Mouse (Mus musculus): ENCODE measurements around the gene Slco1a6. TPM values are rescaled to one million over a fixed set of nuclear protein-coding genes. Genes with fewer than 3 reads are reported as not detected.
"Not testable (repeated sequence)": the region's sequence is repeated elsewhere in the genome, so short reads cannot be mapped to it uniquely, and the experiment has no call there.

Slco1a6 gene
- polyA plus RNA-seq (2012; fragmentation: generic; extraction: Trizol): not detected
- long read RNA-seq, experiment 1: 0 reads
- long read RNA-seq, experiment 2: 0 reads

- Histone ChIP-seq H3K27me3 (ENCODE audit: control insufficient read depth, insufficient read depth, insufficient read length) (no peaks in the 10 kb centered on the region), H3K79me2 (ENCODE audit: control insufficient read depth, insufficient read depth) (no peaks in the 10 kb centered on the region), H3K36me3 (ENCODE audit: control insufficient read depth, insufficient read depth) (no peaks in the 10 kb centered on the region), H3K79me3 (ENCODE audit: low read depth) (no peaks in the 10 kb centered on the region), H3K4me3 (ENCODE audit: insufficient read depth, poor library complexity, severe bottlenecking) (no peak within 1 kb of the TSS), H3ac (ENCODE audit: control insufficient read depth, insufficient read length, low read depth) (no peak within 1 kb of the TSS)
- no peak for TF ChIP-seq MYOG (IDR thresholded peaks at IDR 0.05; ENCODE audit: control insufficient read depth, extremely low read depth, insufficient read length)
- TF ChIP-seq FOSL1 (IDR thresholded peaks at IDR 0.05; ENCODE audit: insufficient read depth, low read length, poor library complexity, severe bottlenecking): no peak
- no peak for TF ChIP-seq USF1 (IDR thresholded peaks at IDR 0.05; ENCODE audit: low read depth)
- TF ChIP-seq MAX (IDR thresholded peaks at IDR 0.05): no peak
- TF ChIP-seq CTCF (IDR thresholded peaks at IDR 0.05; ENCODE audit: control insufficient read depth, insufficient read depth, insufficient read length): no peak
- TF ChIP-seq CEBPB (IDR thresholded peaks at IDR 0.05; ENCODE audit: low read depth): no peak
- TF ChIP-seq MYOD1 (IDR thresholded peaks at IDR 0.05; ENCODE audit: control insufficient read depth, insufficient read length, low read depth): no peak
These were observed at the start of gene Slco1a6 for GRCm38 (mm10) chr6:142208421-142208820. Gene Slco1a6 (minus strand): TSS chr6:142208521.

GRCm38 (mm10) chr6:142250738-142251307, 42.5 kb upstream of the Slco1a6 start:
- not testable (repeated sequence) for H3K4me3 ChIP-seq (ENCODE audit: insufficient read depth, poor library complexity, severe bottlenecking); H3ac ChIP-seq (ENCODE audit: control insufficient read depth, insufficient read length, low read depth); H3K79me3 ChIP-seq (ENCODE audit: low read depth); H3K27me3 ChIP-seq (ENCODE audit: control insufficient read depth, insufficient read depth, insufficient read length); H3K36me3 ChIP-seq (ENCODE audit: control insufficient read depth, insufficient read depth); H3K79me2 ChIP-seq (ENCODE audit: control insufficient read depth, insufficient read depth)

- H3K36me3 ChIP-seq (ENCODE audit: control insufficient read depth, insufficient read depth): no peaks in the 10 kb centered on the region
- no peak overlapping the region for H3ac ChIP-seq (ENCODE audit: control insufficient read depth, insufficient read length, low read depth)
- TF ChIP-seq MAX (IDR thresholded peaks at IDR 0.05) (no peak), CEBPB (IDR thresholded peaks at IDR 0.05; ENCODE audit: low read depth) (no peak), USF1 (IDR thresholded peaks at IDR 0.05; ENCODE audit: low read depth) (no peak)
- no peaks in the 10 kb centered on the region for H3K79me3 ChIP-seq (ENCODE audit: low read depth)
- H3K4me3 ChIP-seq (ENCODE audit: insufficient read depth, poor library complexity, severe bottlenecking): no peak overlapping the region
- no peaks in the 10 kb centered on the region for H3K27me3 ChIP-seq (ENCODE audit: control insufficient read depth, insufficient read depth, insufficient read length)
- no peaks in the 10 kb centered on the region for H3K79me2 ChIP-seq (ENCODE audit: control insufficient read depth, insufficient read depth)
These were observed 36.7 kb upstream of the Slco1a6 start for GRCm38 (mm10) chr6:142245065-142245464.

- no peak overlapping the region for H3ac ChIP-seq (ENCODE audit: control insufficient read depth, insufficient read length, low read depth)
- no peaks in the 10 kb centered on the region for H3K79me3 ChIP-seq (ENCODE audit: low read depth)
- TF ChIP-seq MYOD1 (IDR thresholded peaks at IDR 0.05; ENCODE audit: control insufficient read depth, insufficient read length, low read depth) (no peak), MYOG (IDR thresholded peaks at IDR 0.05; ENCODE audit: control insufficient read depth, extremely low read depth, insufficient read length) (no peak), USF1 (IDR thresholded peaks at IDR 0.05; ENCODE audit: low read depth) (no peak), FOSL1 (IDR thresholded peaks at IDR 0.05; ENCODE audit: insufficient read depth, low read length, poor library complexity, severe bottlenecking) (no peak), CTCF (IDR thresholded peaks at IDR 0.05; ENCODE audit: control insufficient read depth, insufficient read depth, insufficient read length) (no peak), MAX (IDR thresholded peaks at IDR 0.05) (no peak), CEBPB (IDR thresholded peaks at IDR 0.05; ENCODE audit: low read depth) (no peak)
- H3K36me3 ChIP-seq (ENCODE audit: control insufficient read depth, insufficient read depth): no peaks in the 10 kb centered on the region
- H3K27me3 ChIP-seq (ENCODE audit: control insufficient read depth, insufficient read depth, insufficient read length): no peaks in the 10 kb centered on the region
- no peaks in the 10 kb centered on the region for H3K79me2 ChIP-seq (ENCODE audit: control insufficient read depth, insufficient read depth)
- no peak overlapping the region for H3K4me3 ChIP-seq (ENCODE audit: insufficient read depth, poor library complexity, severe bottlenecking)
These were observed 31.1 kb upstream of the Slco1a6 start for GRCm38 (mm10) chr6:142239468-142239867.

GRCm38 (mm10) chr6:142220138-142220537, 11.8 kb upstream of the Slco1a6 start:
- Histone ChIP-seq H3ac (ENCODE audit: control insufficient read depth, insufficient read length, low read depth) (no peak overlapping the region), H3K27me3 (ENCODE audit: control insufficient read depth, insufficient read depth, insufficient read length) (no peaks in the 10 kb centered on the region), H3K4me3 (ENCODE audit: insufficient read depth, poor library complexity, severe bottlenecking) (no peak overlapping the region), H3K79me2 (ENCODE audit: control insufficient read depth, insufficient read depth) (no peaks in the 10 kb centered on the region), H3K79me3 (ENCODE audit: low read depth) (no peaks in the 10 kb centered on the region), H3K36me3 (ENCODE audit: control insufficient read depth, insufficient read depth) (no peaks in the 10 kb centered on the region)
- no peak for TF ChIP-seq USF1 (IDR thresholded peaks at IDR 0.05; ENCODE audit: low read depth)
- no peak for TF ChIP-seq MAX (IDR thresholded peaks at IDR 0.05)
- no peak for TF ChIP-seq MYOG (IDR thresholded peaks at IDR 0.05; ENCODE audit: control insufficient read depth, extremely low read depth, insufficient read length)
- TF ChIP-seq MYOD1 (IDR thresholded peaks at IDR 0.05; ENCODE audit: control insufficient read depth, insufficient read length, low read depth): no peak
- TF ChIP-seq FOSL1 (IDR thresholded peaks at IDR 0.05; ENCODE audit: insufficient read depth, low read length, poor library complexity, severe bottlenecking): no peak
- TF ChIP-seq CTCF (IDR thresholded peaks at IDR 0.05; ENCODE audit: control insufficient read depth, insufficient read depth, insufficient read length): no peak
- no peak for TF ChIP-seq CEBPB (IDR thresholded peaks at IDR 0.05; ENCODE audit: low read depth)

- Histone ChIP-seq H3K4me3 (ENCODE audit: insufficient read depth, poor library complexity, severe bottlenecking) (no peak overlapping the region), H3K79me2 (ENCODE audit: control insufficient read depth, insufficient read depth) (no peaks in the 10 kb centered on the region), H3K36me3 (ENCODE audit: control insufficient read depth, insufficient read depth) (no peaks in the 10 kb centered on the region), H3K27me3 (ENCODE audit: control insufficient read depth, insufficient read depth, insufficient read length) (no peaks in the 10 kb centered on the region), H3K79me3 (ENCODE audit: low read depth) (no peaks in the 10 kb centered on the region), H3ac (ENCODE audit: control insufficient read depth, insufficient read length, low read depth) (no peak overlapping the region)
- TF ChIP-seq FOSL1 (IDR thresholded peaks at IDR 0.05; ENCODE audit: insufficient read depth, low read length, poor library complexity, severe bottlenecking) (no peak), USF1 (IDR thresholded peaks at IDR 0.05; ENCODE audit: low read depth) (no peak), CEBPB (IDR thresholded peaks at IDR 0.05; ENCODE audit: low read depth) (no peak), CTCF (IDR thresholded peaks at IDR 0.05; ENCODE audit: control insufficient read depth, insufficient read depth, insufficient read length) (no peak), MYOD1 (IDR thresholded peaks at IDR 0.05; ENCODE audit: control insufficient read depth, insufficient read length, low read depth) (no peak), MAX (IDR thresholded peaks at IDR 0.05) (no peak), MYOG (IDR thresholded peaks at IDR 0.05; ENCODE audit: control insufficient read depth, extremely low read depth, insufficient read length) (no peak)
These were observed 3.5 kb upstream of the Slco1a6 start for GRCm38 (mm10) chr6:142211821-142212220.

Data from C2C12 (cell line).